Mouse (Mus musculus) liver, adult 10 weeks (tissue): ENCODE data around the gene Tarbp2. TPM values are rescaled to one million over a fixed set of nuclear protein-coding genes. Genes with fewer than 3 reads are reported as not detected.

Experiments used
- polyA plus RNA-seq: library from polyadenylated mRNA; stranded (reverse); fragments of 350-450 nt; fragmentation: Illumina TruSeq; extraction: RNeasy Lipid Tissue Mini Kit (QIAGEN cat#74804); gene quantifications from one replicate; pipeline ENCODE4 v1.2.3, GENCODE M21; 2014; ENCODE audit warnings: low read depth, low replicate concordance

Gene Tarbp2
- polyA plus RNA-seq, result 1.2 TPM

GRCm38 (mm10) chr15:102517976-102518858 is at the start of gene Tarbp2:
Gene Tarbp2 (plus strand): TSS chr15:102518192.

GRCm38 (mm10) chr15:102470183-102470604 is 47.8 kb upstream of the Tarbp2 start, which contains the start of gene Pcbp2:
Gene Pcbp2 (plus strand): TSS chr15:102470539.

GRCm38 (mm10) chr15:102503447-102503846 is 14.5 kb upstream of the Tarbp2 start, which contains the start of gene Gm10337:
Gene Gm10337 (plus strand): TSS chr15:102503722.

GRCm38 (mm10) chr15:102516728-102517404 is 1.1 kb upstream of the Tarbp2 start, which contains the start of gene Map3k12:
Gene Map3k12 (minus strand): TSS chr15:102517064.

GRCm38 (mm10) chr15:102524892-102525485 is 7.0 kb downstream of the Tarbp2 start, which contains the start of gene Npff:
Gene Npff (minus strand): TSS chr15:102524942.

Other genes starting within 250 kb of the Tarbp2 start
- not detected for gene Gm9918, start 247.6 kb upstream of the Tarbp2 start, polyA plus RNA-seq
- 1.7 TPM for gene Mfsd5, start 238.7 kb upstream of the Tarbp2 start, polyA plus RNA-seq
- gene Espl1, start 221.9 kb upstream of the Tarbp2 start, polyA plus RNA-seq, result not detected
- gene Pfdn5, start 192.1 kb upstream of the Tarbp2 start, polyA plus RNA-seq, result 50.1 TPM
- gene Myg1, start 186.5 kb upstream of the Tarbp2 start, polyA plus RNA-seq, result 10.0 TPM
- gene Aaas, start 167.4 kb upstream of the Tarbp2 start, polyA plus RNA-seq, result 2.5 TPM
- gene Sp7, start 151.0 kb upstream of the Tarbp2 start, polyA plus RNA-seq, result not detected
- gene Sp1, start 112.0 kb upstream of the Tarbp2 start, polyA plus RNA-seq, result 23.3 TPM
- not detected for gene Amhr2, start 72.8 kb upstream of the Tarbp2 start, polyA plus RNA-seq
- gene Prr13, start 59.2 kb upstream of the Tarbp2 start, polyA plus RNA-seq, result 27.4 TPM
- 365 TPM for gene Pcbp2, start 47.7 kb upstream of the Tarbp2 start, polyA plus RNA-seq
- not detected for gene Gm10337, start 14.5 kb upstream of the Tarbp2 start, polyA plus RNA-seq
- gene Map3k12, start 1.1 kb upstream of the Tarbp2 start, polyA plus RNA-seq, result 0.37 TPM
- gene Npff, start 6.8 kb downstream of the Tarbp2 start, polyA plus RNA-seq, result not detected
- gene Gm28047, start 106.9 kb downstream of the Tarbp2 start, polyA plus RNA-seq, result not detected
- 18.3 TPM for gene Atf7, start 107.3 kb downstream of the Tarbp2 start, polyA plus RNA-seq
- 23.3 TPM for gene Atp5g2, start 154.2 kb downstream of the Tarbp2 start, polyA plus RNA-seq
- 23.9 TPM for gene Calcoco1, start 204.0 kb downstream of the Tarbp2 start, polyA plus RNA-seq